Mouse (Mus musculus) gastrocnemius, adult 2 months (tissue): ENCODE results near the gene BC030499. TPM values are rescaled to one million over a fixed set of nuclear protein-coding genes. Genes with fewer than 3 reads are reported as not detected.

Experiments used
- DNase-seq: peaks from one replicate; pipeline ENCODE4 v3.0.0; 2022
- H3K27ac ChIP-seq: fragments of 200-600 bp; 2 replicates; pipeline ENCODE4 v1.8.1; 2022; ENCODE audit warnings: mild to moderate bottlenecking
- H3K4me3 ChIP-seq: fragments of 200-600 bp; 2 replicates; pipeline ENCODE4 v1.8.1; 2022; ENCODE audit warnings: mild to moderate bottlenecking, moderate library complexity
- CTCF ChIP-seq: fragments of 200-600 bp; IDR thresholded peaks from 2 replicates; pipeline ENCODE4 v1.8.1; 2022; ENCODE audit warnings: antibody characterized with exemption, mild to moderate bottlenecking, moderate library complexity
- intact Hi-C: fragments of 180-260 bp; cut with DNase I; formaldehyde crosslinking; loops from one replicate; pipeline ENCODE4 v1.15.1; 2025
- long read RNA-seq, 2 experiments: library from polyadenylated mRNA; stranded (forward); transcript quantifications; one replicate each; pipeline ENCODE4 v2.0.0; 2021
- total RNA-seq, 2 experiments: library from RNA; stranded (reverse); gene quantifications; 2 replicates each; pipeline ENCODE4 v1.2.3; 2021

BC030499 gene
- total RNA-seq: under 1 TPM; 0.75 to 0.87 TPM
- long read RNA-seq, experiment 1: 0 reads
- long read RNA-seq, experiment 2: 0 reads

GRCm38 (mm10) chr11:78290654-78291053, at the start of gene BC030499:
Gene BC030499, plus strand, starts transcription at chr11:78290841.
- Histone ChIP-seq H3K27ac (no peak within 1 kb of the TSS), H3K4me3 (no peak within 1 kb of the TSS)
- no peak for TF ChIP-seq CTCF
- intact Hi-C loops: no loop called here
- DNase-seq: no peak

GRCm38 (mm10) chr11:78245261-78245626, 45.4 kb upstream of the BC030499 start:
- intact Hi-C loops: no loop called here
- peak; percentile 36 for DNase-seq
- Histone ChIP-seq H3K27ac (peak overlapping the region; percentile 99), H3K4me3 (peak overlapping the region; percentile 86)
- TF ChIP-seq CTCF: no peak; the same call in 1 of the 2 replicates

DNA sequence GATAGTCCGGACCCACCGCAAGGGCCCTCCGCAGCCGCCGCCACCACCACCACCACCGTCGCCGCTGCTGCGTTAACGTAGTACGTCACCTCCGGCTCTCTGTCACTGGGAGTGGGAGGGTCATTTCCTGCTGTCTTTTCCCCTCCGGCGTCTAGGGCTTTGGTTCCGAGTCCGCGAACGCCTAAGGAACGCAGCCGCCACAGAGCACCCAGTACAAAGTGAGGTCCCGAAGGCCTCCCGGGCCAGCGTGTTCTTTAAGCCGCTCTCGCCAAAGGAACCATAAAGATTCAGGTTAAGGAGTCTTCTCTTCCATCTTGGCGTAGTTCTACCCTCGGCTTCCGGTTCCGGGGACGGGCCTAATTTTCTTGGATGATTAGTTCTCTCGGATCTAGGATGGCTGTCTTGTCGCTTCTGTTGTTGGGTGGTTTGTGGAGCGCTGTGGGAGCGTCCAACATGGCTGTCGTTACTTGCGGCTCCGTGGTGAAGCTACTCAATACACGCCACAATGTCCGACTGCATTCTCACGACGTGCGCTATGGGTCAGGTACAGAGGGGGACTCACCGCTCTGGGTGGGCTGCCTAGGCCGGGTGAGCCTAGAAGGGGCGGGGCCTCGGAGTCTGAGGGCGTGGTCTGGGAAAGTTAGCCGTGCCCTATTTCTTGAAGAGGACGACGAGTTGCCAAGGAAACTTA, 44.9 kb upstream of the BC030499 start, which contains the start of the genes Sdf2 and Supt6:
TSS of gene Sdf2 (plus strand) at position 120 of the 691 bp plus-strand sequence.
TSS of gene Supt6 (minus strand) at position 361 of the 691 bp plus-strand sequence.
- DNase-seq: peak; percentile 91
- no peak for TF ChIP-seq CTCF
- peak within 1 kb of the TSS; percentile 99 for H3K27ac ChIP-seq
- intact Hi-C loops: no loop called here
- peak within 1 kb of the TSS; percentile 86 for H3K4me3 ChIP-seq

DNA sequence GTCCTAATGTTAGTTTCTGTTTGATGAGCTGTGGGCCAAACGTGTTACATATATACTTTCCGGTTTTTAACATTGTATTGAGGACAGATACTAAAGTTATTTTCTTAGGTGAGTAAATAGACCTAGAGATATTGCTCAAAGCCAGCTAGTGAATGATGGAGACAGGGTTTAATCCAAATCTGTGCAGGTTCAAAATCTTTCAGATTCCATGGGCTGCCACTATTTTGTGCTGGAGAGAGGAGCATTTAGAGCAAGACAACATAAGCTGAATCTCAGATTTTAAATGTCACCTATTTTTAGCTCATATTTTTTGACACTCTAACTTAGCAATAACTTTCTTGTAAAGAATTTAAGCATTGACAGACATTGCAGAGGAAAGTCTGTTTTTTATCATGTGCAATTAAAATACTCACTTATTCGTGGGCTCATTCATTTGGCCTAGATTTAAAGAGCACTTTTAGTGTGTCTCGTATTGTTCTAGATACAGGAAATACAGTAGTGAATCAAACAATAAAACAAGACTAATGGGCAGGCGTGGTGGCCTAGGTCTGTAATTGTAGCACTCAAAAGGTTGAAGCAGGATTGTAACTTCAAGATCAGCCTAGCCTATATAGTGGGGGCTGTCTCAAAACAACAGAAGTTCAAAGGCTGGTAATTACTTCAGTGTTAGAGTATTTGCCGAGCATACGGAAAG, 44.2 kb upstream of the BC030499 start:
- H3K27ac ChIP-seq: peak overlapping the region; percentile 99
- intact Hi-C loops: no loop called here

GRCm38 (mm10) chr11:78247012-78247348, 43.7 kb upstream of the BC030499 start:
- intact Hi-C loops: no loop called here
- TF ChIP-seq CTCF: no peak
- no peak for DNase-seq
- H3K4me3 ChIP-seq: peak overlapping the region; percentile 86
- peak overlapping the region; percentile 99 for H3K27ac ChIP-seq

More for the DNA sequence above, 44.2 kb upstream of the BC030499 start:
- H3K4me3 ChIP-seq: peak overlapping the region; percentile 86
- no peak for TF ChIP-seq CTCF
- no peak for DNase-seq

- TF ChIP-seq CTCF: no peak
- intact Hi-C loops: no loop called here
- DNase-seq: no peak
- Histone ChIP-seq H3K4me3 (no peak overlapping the region), H3K27ac (no peak overlapping the region)
Observed at GRCm38 (mm10) chr11:78247727-78248140, 42.9 kb upstream of the BC030499 start.

- Histone ChIP-seq H3K27ac (no peak overlapping the region), H3K4me3 (no peak overlapping the region)
- TF ChIP-seq CTCF: peak; percentile 24; the same call in 1 of the 2 replicates
- intact Hi-C loops: no loop called here
- DNase-seq: no peak
Observed at GRCm38 (mm10) chr11:78256618-78257017, 34.0 kb upstream of the BC030499 start.

- intact Hi-C loops: no loop called here
- no peak for DNase-seq
- TF ChIP-seq CTCF: no peak
- Histone ChIP-seq H3K4me3 (peak overlapping the region; percentile 98), H3K27ac (peak overlapping the region; percentile 76)
Observed at GRCm38 (mm10) chr11:78260489-78261258, 30.0 kb upstream of the BC030499 start.

DNA sequence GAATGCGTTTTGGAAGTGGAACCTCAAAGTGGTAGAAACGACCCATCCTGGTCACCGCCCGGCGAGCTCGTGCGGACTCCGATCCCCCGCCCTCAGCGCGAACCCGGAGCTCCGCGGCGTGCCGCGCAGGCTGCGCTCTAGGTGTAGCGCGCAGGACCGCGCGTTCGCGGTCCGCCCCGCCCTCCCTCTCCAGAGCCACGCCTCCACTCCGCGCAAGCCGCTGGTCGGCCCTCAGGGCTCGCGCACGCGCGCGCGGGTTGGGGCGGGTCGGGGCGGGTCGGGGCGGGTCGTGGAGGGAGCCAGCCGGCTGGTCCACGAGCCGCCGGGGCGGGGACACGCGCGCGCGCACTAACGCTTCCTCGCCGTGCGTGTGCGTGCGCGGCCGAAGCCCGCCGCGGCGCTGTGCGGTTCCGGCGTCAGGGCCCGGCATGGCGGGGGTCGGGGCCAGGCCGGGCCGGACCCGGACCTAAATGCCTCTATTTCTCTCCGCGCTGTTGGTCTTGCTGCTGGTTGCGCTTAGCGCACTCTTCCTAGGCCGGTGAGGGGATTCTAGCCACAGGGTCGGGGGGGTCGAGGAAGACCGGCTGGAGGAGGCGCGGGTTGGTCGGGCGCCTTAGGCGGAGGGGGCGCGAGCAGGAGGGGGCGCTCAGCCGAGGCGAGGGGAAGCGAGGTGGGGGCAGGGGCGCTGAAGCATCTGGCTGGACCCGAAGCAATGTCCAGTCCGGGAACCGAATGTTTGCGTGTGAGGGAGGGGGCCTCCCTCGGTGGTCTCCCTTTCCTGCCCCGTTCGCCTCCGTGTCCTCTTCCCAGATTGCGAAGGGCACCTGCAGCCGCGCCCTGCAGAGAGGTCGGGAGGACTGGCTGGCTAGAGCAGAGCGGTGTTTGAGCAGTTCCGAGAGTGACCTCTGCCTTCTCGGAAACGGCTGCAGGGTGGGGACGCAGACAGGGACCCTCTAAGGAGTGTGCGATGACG, 29.0 kb upstream of the BC030499 start, which contains the start of gene 2610507B11Rik:
TSS of gene 2610507B11Rik (plus strand) at position 373 of the 973 bp plus-strand sequence.
- Histone ChIP-seq H3K4me3 (peak within 1 kb of the TSS; percentile 98), H3K27ac (peak within 1 kb of the TSS; percentile 97)
- peak; percentile 6; the same call in 1 of the 2 replicates for TF ChIP-seq CTCF
- peak; percentile 97 for DNase-seq
- intact Hi-C loops: loop anchor here (2.0 kb wide), 1 partner anchor 85 kb away; no protein-coding TSS in a partner anchor

DNA sequence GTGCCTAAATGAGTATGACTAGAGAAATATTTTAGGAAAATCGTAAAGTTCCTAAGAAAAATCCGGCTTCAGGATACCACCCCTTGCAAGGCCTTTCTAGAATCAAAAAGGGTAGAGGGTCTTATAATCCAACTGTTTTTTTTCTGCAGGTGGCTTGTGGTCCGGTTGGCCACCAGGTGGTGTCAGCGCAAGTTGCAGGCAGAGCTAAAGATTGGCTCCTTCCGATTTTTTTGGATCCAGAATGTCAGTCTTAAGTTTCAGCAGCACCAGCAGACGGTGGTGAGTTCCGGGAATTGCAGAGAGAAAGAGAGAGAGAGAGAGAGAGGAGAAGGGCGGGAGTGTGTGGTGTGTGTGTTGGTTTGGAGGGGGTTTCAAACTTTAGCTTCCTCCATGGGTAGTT, 28.1 kb upstream of the BC030499 start:
- TF ChIP-seq CTCF: peak; percentile 80
- Histone ChIP-seq H3K27ac (peak overlapping the region; percentile 97), H3K4me3 (peak overlapping the region; percentile 98)
- DNase-seq: peak; percentile 76
- intact Hi-C loops: loop anchor here (2.0 kb wide), 1 partner anchor 84 kb away; no protein-coding TSS in a partner anchor

DNA sequence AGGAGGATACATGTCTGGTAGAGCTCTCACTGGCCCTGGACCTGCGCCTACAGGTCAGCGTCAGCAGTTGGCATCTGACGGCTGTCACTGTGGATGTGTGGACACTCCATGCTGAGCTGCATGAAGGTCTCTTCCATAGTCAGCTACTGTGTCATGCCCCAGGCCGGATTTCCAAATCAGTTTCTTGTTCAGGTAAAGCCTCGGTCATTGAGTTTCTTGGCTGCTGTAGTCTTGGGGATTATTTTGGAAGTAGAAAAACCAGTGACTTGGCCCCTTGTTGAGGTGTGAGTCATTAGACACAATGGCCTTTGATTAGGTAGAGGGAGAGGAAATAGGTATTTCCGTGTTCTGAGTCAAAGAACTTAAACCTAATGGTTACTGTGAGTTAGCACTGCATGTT, 25.1 kb upstream of the BC030499 start:
- Histone ChIP-seq H3K27ac (peak overlapping the region; percentile 1; the same call in 1 of the 2 replicates), H3K4me3 (no peak overlapping the region)
- TF ChIP-seq CTCF: no peak
- intact Hi-C loops: no loop called here
- peak; percentile 45 for DNase-seq
